Mouse (Mus musculus): Measurements from ENCODE around the gene Pacsin1. TPM values are rescaled to one million over a fixed set of nuclear protein-coding genes. Genes with fewer than 3 reads are reported as not detected.
"Not testable (repeated sequence)": the region's sequence is repeated elsewhere in the genome, so short reads cannot be mapped to it uniquely, and the experiment has no call there.

Gene Pacsin1
- total RNA-seq, 2 experiments from 2014 or later: 4.9 TPM

GRCm38 (mm10) chr17:27634871-27635574, 20.3 kb upstream of the Pacsin1 start, which contains the start of gene RPS10-NUDT3:
TSS of gene RPS10-NUDT3 (minus strand) at chr17:27635222.
- DNase-seq (ENCODE audit: low spot score in 2 of 2): peak; percentile 84 to 87

DNA sequence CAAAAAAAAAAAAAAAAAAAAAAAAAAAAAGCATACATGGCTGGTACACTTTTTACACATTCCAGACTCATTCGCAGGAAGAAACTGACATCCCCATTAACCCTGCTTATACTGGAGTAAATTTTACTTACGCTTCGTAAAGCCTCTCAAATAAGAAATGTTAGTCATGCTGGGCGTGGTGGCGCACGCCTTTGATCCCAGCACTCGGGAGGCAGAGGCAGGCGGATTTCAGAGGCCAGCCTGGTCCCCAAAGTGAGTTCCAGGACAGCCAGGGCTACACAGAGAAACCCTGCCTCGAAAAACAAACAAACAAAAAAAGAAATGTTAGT, 19.8 kb upstream of the Pacsin1 start:
- DNase-seq (ENCODE audit: low spot score in 2 of 2): not testable (repeated sequence)

DNA sequence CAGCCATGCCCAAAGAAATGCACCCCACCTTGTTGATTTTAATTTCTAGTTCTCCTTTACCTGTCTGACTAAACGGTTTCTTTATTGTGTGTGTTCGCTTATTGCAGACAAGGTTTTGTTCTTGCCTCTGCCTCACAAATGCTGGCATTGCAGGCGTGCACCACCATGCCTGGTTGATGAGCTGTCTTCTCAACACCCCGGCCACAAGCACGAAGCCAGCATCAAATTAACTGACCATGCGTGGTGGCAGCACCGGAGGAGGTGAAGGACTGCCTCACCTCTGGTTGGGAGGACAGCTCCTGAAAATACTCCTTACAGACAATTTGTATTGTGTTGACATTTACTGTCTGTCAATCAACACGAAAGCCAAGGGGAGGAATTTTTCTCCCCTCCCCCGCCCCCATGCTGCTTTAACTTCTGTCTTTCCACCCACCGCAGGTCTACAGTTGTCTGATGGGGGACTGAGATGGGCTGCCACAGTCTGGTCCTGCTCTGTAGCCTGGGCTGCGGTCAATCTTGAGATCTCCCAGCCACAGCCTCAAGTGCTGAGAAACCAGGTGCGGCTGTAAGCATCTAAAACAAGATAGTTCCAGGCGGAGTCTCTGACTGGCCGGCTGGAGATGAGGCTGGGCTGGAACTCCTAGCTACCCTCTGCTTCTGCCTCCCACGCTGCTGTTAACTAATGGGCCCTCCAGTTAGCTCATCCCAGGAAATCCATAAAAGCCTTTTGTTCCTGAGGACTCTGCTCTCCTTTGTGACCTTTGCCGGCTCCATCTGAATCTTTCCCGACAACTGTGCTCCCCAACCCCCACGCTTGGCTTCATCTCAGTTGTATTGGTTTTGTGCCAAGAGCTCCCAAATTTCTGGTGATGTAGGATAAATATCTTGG, 18.9 kb upstream of the Pacsin1 start, which contains the start of gene Rps10:
TSS of gene Rps10 (minus strand) at position 538 of the 889 bp plus-strand sequence.
- no peak for DNase-seq (ENCODE audit: low spot score in 2 of 2)

DNA sequence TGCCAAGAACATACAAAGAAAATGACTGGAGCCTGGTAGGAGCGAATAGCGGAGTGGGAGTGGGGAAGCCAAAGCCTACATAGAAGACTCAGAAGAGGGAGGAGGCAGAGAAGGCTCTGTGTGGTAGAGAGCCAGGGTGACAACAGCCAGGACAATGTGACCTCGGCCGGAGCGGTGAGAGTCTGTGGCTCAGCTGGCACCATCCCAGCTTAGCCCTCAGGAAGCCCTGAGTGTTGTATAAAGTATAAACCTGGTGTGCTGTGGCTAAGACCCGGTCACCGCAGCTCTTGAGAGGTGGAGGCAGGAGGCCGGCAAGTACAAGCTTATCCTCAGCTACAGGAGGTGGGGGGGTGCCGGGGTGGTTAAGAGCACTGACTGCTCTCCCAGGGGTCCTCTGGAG, 18.0 kb upstream of the Pacsin1 start:
- no peak for DNase-seq (ENCODE audit: low spot score in 2 of 2)

GRCm38 (mm10) chr17:27638921-27639332, 16.4 kb upstream of the Pacsin1 start:
- DNase-seq (ENCODE audit: low spot score in 2 of 2): no peak

DNA sequence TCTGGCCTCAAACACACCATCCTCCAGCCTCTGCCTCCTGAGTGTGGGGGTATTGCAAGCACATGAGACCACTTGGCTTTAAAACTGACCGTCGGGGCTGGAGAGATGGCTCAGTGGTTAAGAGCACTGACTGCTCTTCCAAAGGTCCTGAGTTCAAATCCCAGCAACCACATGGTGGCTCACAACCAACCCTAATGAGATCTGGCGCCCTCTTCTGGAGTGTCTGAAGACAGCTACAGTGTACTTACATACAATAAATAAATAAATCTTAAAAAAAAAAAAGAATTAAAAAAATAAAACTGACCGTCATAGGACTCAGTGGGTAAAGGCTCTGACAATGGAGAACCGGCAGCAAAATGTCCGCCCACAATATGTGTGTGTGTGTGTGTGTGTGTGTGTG, 15.5 kb upstream of the Pacsin1 start:
- DNase-seq (ENCODE audit: low spot score in 2 of 2): not testable (repeated sequence)

DNA sequence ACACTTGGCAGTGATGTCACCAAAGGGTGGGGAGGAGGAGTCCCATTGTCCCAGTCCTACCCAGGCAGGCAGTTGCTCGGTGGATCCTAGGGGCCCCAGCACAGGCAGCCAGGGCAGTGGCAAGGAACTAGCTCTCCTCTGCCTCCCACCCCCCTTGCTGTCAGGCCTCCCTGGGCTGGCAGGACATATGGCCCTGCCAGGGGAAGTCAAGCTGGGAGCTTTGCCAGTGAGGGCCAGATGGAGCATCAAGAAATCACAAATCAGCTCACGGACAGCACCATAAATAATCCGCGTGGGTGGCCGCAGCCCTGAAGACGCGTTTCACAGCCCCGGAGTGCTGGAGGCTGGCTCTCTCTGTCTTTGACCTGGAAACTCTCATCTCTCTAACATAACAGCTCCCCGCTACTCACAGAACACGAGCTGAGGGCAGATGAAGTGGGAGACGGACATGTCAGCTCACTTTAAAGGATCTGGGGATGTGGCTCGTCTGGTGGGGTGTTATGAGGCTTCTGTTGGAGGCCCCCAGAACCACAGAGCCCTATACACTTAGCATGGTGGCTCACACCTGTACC, 12.7 kb upstream of the Pacsin1 start:
- DNase-seq (ENCODE audit: low spot score in 2 of 2): no peak

DNA sequence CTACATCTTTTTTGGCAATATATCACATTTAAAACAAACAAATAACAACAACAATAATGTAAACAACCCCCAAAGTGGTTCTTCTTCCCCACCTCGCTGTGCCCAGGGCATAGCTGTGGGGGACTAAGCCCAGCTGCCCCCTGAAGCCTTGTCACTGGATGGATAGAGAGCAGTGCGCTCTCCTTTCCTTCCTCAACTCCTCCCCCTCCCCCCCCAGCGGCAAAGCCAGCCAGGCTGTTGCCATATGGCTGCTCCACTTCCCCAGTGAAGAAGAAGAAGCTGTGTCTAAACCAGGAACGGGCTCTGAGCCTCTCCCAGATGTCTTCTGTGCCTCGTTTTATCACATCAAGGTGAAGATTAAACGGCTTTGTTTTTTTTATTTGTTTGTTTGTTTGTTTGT, 12.2 kb upstream of the Pacsin1 start:
- no peak for DNase-seq (ENCODE audit: low spot score in 2 of 2)

DNA sequence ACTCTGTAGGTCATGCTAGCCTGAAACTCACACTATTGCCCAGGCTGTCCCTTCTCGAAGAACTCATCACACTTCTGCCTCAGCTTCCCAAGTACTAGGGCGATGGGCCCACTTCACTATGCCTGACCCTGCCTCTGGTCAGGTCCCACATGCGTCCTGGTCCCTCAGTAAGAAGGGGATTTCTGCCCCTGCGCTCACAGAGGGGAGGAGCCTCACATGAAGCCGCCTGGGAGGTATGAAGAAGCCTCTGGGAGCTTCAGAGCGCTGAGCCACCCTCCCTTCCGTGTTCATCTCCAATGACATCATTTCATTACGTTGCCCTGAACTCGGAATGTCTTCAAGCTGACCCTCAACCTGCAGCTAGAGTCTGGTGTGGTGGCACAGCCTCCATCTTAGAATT, 11.6 kb upstream of the Pacsin1 start:
- DNase-seq (ENCODE audit: low spot score in 2 of 2): no peak

GRCm38 (mm10) chr17:27644572-27644971, 10.7 kb upstream of the Pacsin1 start:
- DNase-seq (ENCODE audit: low spot score in 2 of 2): no peak

- no peak for DNase-seq (ENCODE audit: low spot score in 2 of 2)
Observed at GRCm38 (mm10) chr17:27645807-27646206, 9.5 kb upstream of the Pacsin1 start.

DNA sequence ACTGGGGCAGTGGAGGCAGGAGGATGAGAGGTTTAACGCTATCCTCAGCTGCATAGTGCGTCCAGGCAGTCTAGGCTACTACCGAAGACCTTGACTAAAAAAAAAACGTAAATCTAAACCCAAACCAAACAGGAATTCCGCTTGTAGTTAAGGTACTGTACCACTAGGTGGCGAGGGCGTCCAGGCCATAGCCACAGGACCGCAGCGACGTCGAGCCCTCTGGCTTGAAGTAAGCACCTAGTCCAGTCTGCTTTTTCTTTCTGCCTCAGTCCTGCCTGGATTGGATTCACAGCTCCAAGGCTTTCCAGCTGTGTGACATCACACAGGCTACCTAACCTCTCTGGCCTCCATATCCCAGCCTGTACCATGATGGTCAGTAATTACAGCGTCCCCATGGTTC, 5.1 kb upstream of the Pacsin1 start:
- DNase-seq (ENCODE audit: low spot score in 2 of 2): peak; percentile 60 to 63

- no peak for DNase-seq (ENCODE audit: low spot score in 2 of 2)
Observed at GRCm38 (mm10) chr17:27650586-27650985, 4.7 kb upstream of the Pacsin1 start.

- no peak for DNase-seq (ENCODE audit: low spot score in 2 of 2)
Observed at GRCm38 (mm10) chr17:27652046-27652790, 3.1 kb upstream of the Pacsin1 start.

DNA sequence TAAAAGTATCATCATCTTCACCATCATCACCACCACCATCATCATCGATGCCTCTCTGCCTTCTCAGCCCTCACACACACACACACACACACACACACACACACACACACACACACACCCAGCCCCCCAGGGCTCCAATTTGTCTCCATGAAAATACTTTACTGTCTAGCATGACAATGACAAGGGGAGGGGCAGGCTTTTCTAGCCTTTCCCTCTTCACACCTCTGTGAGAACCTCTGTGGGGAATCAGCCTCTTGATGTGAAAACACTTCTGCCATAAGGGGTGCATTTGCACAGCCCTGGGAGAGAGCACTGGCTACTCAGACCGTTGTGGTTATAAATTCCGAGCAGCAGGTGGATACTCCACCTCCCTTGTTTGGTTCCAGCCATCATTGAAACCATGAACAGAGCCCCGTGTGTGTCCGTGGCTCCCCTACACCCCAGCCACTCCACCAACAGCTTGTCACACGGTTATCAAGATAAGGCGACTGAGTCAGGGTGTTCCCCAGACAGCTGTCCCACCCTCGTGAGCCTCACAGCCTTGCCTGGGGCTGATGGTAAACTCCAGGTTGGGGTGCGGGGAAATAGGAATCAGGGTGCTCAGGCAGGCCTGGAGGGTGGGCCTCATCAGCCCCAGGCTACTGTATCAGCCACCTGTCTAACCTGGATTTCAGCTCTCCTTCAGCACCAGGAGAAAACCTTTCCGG, 1.9 kb upstream of the Pacsin1 start:
- no peak for DNase-seq (ENCODE audit: low spot score in 2 of 2)

DNA sequence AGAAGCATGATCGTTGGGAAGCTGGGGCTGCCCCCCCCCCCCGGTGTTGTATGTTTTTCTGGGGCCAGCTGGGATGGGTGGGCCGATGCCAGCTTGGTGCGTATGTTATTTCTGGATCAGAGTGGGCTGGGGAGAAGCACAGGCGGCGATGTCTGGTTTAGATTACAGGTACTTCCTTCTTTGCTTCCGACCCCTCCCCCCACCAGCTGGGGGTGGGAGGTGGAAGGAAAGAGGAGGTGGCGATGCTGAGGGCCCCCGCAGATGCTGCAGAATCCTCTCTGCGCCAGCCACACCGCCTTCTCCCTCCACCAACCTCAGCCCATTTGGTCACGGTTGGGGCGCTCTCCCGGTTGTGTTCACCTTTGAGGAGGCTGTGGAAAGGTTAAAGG, 696 bp downstream of the Pacsin1 start:
- DNase-seq (ENCODE audit: low spot score in 2 of 2): no peak

DNA sequence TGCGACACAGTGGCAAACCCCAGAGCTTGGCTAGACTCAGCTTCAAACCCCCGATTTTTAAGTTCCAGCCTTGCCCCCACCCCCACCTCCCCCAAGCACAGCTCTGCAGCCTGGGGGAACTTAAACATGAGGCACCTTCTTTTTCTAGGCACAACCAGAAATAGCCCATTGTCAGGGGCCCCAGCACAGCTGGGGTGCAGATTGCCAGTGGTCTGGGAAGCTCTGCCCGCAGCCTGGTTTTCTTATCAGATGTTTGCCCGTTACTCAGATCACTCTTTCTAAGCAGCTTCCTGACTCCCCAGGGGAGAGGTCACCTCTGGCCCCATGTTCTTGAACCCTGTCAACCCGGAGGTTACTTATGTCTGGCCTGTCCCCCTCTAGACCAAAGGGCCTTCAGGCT, 1.1 kb downstream of the Pacsin1 start:
- no peak for DNase-seq (ENCODE audit: low spot score in 2 of 2)

DNA sequence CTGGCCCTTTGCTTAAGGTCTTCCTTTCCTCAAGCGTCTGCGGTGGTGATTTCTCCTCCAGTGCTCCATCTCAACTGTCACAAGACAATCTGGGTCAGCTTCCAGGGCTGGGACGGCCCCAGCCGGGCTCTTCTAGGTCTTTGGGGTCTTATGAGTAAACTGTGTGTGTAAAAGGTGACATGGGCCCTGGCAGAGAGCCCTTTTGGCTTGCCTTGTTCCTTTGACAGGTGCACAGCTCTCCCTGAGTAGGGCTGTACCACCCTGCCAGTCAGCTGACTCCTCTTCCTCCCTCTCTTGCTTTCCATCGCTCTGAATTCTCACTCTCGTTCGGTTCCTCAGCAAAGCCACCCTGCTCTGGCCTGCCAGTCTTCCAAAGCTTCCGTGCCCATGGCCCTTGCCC, 1.8 kb downstream of the Pacsin1 start:
- DNase-seq (ENCODE audit: low spot score in 2 of 2): no peak

DNA sequence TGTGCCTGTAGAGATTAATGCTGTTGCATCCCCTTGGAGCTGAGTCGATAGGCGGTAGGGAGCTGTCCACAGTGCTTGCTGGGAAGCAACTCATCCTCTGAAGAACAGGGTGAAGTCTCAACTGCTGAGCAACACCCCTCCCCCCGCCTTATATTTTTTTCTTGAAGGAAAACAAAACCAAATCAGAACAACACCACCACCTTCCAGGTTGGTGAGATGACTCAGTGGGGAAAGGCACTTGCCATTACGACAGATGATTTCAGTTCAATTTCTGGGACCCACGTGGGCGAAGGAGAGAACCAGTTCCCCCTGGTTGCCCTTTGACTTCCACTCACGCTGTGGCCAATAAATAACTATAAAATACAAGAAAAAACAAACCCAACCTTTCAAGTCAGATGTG, 3.5 kb downstream of the Pacsin1 start:
- no peak for DNase-seq (ENCODE audit: low spot score in 2 of 2)

DNA sequence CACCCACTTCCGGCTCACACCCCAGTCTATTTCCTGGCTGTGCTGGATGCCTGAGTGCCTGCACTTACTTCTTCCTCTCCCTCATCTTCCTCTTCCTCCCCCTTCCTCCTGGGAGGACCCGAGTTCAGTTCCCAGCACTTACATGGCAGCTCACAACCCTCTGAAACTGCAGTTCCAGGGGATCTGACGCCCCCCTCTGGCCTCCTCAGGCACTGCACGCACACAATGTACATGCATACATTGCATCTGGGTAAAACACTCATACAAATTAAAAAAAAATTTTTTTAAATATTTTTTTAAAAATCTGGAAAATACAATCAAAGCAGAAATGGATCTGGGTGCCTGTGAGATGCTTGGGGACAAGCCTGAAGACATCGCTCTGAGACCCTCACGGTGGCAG, 16.4 kb downstream of the Pacsin1 start:
- DNase-seq (ENCODE audit: low spot score in 2 of 2): no peak

- no peak for DNase-seq (ENCODE audit: low spot score in 2 of 2)
Observed at GRCm38 (mm10) chr17:27673945-27674344, 18.6 kb downstream of the Pacsin1 start.
